Mouse (Mus musculus) mesoderm, embryonic 11.5 days (tissue): ENCODE data around the gene Tmem40.

ENCODE experiments used
- DNase-seq: peaks from one replicate; pipeline ENCODE4 v3.0.0-alpha.2; 2012; ENCODE audit warnings: low read depth, low spot score

Tmem40 gene

GRCm38 (mm10) chr6:115761995-115762756 is at the start of gene Tmem40:
TSS of gene Tmem40 (minus strand) at chr6:115762410.
- peak; percentile 62 for DNase-seq

- no peak for DNase-seq
Observed at GRCm38 (mm10) chr6:115811606-115812005, 49.4 kb upstream of the Tmem40 start.

- peak; percentile 87 for DNase-seq
Observed at GRCm38 (mm10) chr6:115808488-115809231, 46.5 kb upstream of the Tmem40 start, which contains the start of gene Rpl32. TSS of gene Rpl32 (minus strand) at chr6:115808747.

DNA sequence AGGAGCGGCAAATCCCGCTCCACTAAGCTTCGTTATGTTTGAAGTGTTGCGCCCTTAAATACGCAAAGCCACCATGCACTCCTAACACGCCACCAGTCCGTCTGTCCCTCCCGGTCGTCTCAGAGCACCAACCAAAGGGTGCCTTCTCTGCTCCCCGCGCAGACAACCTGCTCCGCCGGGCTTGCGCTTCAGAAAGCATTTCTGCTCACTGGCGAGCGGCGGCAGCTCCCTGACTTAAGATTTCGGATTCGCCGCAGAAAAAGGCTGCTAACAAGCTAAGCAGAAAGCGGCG is 45.9 kb upstream of the Tmem40 start:
- DNase-seq, result no peak

GRCm38 (mm10) chr6:115807464-115808195 is 45.4 kb upstream of the Tmem40 start:
- no peak for DNase-seq

DNA sequence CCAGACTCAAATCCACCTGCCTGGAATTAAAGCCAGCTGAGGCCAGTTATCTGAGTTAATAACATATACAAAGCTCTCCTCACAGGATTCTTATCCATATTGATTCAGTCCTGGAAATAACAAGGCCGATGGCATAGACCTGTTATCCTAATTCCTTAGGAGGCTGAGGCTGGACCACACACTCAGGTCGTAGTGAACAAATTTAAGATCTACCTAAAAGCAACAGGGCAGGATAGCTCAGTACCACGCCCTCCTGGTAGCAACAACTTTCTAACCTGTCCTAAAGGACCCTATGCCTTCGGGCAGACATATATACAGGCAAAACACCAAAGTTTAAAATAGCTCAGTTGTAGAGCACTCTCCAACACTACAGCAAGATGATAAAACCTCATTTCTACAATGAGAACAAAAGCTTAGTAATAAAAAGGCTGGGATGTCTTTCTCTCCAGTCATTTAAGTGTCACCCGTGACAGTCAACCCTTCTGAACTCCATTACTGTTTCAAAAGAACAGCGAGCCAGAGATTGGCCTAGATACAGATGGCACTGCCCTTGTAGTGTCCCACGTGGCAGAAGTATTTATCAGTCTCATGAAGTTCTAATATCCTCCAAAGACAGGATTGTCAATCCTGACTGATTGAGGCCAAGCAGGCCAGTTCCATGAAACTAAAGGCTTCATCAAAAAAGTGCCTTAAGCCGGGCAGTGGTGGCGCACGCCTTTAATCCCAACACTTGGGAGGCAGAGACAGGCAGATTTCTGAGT is 42.4 kb upstream of the Tmem40 start:
- DNase-seq, result no peak

DNA sequence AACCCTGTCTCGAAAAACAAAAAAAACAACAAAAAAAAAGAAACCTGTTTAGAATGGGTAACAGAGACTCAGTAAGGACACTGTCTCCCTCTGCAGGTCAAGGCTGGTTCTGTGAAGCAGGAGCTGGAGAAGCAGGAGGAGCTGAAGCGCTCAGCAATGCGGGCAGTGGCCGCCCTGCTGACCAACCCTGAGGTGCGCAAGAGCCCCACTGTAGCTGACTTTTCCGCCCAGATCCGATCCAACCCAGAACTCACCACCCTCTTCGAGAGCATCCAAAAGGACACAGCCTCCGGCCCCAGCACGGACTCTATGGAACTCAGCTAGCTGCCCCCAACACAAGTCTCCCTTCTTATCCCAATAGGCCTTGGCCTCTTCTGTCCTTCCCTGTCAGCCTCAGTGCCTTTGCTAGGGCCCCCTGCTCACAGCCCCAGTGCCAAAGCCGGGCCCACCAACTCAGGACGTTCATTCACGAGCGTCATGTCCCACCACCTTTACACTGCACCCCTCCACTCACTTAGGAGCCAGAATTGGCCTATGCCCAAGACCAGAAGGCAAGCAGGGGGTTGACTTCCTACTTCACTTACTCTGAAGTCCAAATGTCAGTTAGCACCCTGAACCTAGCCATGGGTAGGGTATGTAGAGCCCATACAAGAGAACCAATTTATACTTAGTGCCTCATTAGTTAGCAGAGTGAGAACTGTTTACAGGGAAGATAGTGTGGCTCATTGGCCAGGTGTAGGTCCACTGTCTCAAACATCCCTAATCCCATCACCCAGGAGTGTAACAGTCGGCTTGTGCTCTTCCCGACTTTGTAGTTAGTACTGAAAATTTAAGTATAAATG is 41.6 kb upstream of the Tmem40 start:
- DNase-seq, result peak; percentile 79

GRCm38 (mm10) chr6:115801811-115802210 is 39.6 kb upstream of the Tmem40 start:
- DNase-seq, result no peak

- no peak for DNase-seq
Observed at GRCm38 (mm10) chr6:115792691-115793215, 30.5 kb upstream of the Tmem40 start.

DNA sequence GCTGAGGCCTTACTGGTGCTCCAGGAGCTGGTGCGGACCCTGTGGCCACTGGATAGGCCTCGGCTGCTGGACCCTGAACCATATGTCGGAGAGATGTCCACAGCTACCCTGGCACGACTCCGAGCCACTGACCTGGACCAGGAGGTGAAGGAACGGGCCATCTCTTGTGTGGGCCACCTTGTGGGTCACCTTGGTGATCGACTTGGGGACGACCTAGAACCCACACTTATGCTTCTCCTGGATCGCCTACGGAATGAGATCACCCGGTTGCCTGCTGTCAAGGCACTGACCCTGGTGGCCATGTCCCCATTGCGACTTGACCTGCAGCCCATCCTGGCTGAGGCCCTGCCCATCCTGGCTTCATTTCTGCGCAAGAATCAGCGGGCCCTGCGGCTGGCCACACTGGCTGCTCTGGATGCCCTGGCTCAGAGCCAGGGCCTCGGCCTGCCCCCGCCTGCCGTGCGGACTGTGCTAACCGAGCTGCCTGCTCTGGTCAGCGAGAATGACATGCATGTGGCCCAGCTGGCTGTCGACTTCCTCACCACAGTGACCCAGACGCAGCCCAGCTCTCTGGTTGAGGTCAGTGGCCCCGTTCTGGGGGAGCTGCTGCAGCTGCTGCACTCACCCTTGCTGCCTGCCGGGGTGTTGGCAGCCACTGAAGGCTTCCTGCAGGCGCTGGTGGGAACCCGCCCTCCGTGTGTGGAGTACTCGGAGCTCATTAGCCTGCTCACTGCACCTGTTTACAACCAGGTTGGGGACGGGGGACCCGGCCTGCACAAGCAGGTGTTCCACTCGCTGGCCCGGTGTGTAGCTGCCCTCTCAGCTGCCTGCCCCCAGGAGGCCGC is 29.9 kb upstream of the Tmem40 start:
- no peak for DNase-seq

DNA sequence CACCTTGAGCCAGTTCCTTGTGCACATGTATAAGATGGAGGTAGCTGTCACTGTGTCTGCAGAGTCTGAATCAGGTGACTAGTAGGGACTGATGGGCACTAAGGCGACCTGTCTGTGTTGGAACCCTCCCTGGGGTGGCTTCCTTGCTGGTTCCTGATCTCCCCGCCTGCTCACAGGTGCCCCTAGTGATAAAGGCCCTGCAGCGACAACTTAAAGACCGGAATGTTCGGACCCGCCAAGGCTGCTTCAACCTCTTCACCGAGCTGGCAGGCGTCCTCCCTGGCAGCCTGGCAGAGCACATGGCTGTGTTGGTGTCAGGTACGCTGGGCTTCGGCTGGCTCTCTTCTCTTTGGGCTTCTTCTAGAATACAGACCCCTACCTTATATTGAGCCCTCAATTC is 28.8 kb upstream of the Tmem40 start:
- no peak for DNase-seq

DNA sequence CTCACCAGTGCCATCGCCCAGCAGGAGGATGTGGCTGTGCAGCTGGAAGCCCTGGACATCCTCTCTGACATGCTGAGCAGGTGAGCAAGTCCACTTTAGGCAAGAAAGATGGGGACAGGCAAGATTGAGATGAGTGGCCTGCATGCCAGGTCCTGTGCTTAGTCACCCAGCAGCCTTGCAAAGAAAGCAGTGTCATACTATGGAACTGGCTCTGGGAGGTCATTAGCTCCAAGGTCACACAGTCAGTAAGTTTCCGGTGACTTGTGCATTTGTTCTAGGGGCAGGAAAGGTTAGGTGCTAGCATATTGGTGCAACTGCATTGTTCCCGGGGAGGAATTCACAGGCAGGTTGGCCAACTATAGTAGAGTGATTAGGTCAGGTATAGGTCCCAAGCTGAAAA is 20.6 kb upstream of the Tmem40 start:
- no peak for DNase-seq

DNA sequence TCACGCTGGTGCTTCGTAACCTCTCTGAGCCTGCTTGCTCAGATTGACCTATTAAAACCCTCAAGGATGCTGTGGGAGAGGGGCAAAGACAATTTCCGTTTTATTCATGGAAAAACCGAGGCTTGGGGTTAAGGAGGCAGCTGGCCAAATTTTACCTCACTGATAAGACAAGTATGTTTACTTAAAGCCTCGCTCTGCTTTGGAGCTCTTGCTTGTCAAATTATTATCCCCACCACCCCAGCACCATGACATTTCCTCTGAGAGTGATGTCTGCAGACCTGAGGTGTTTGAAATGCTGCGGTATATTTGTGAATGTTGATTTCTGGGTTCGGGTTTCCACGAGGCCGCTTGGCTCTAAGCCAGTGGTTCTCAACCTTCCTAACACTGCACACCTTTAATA is 14.2 kb upstream of the Tmem40 start:
- DNase-seq, result no peak

GRCm38 (mm10) chr6:115775838-115776237 is 13.6 kb upstream of the Tmem40 start:
- DNase-seq, result no peak

DNA sequence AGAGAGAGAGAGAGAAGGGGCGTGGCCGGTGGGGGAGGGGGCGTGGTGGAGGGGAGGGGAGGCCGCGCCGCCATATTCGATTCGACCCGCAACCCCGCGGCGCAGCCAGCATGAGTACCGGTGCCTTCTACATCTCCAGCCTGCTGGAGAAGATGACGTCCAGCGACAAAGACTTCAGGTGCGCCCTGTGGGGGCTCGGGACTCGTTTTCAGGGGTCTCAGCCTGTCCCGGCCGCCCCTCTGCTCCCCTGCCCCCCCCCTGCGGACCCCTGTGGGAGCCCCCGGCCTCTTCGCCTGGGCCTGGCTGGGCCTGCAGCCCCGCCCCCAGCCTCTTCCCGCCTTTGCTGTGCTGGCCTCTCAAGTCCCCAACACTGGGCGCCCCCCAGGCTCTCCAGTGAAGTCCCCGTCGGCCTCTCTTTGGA is 12.3 kb upstream of the Tmem40 start, which contains the start of gene Cand2:
Cand2 (plus strand) TSS at position 38 of the 421 bp plus-strand sequence.
- DNase-seq, result peak; percentile 83

DNA sequence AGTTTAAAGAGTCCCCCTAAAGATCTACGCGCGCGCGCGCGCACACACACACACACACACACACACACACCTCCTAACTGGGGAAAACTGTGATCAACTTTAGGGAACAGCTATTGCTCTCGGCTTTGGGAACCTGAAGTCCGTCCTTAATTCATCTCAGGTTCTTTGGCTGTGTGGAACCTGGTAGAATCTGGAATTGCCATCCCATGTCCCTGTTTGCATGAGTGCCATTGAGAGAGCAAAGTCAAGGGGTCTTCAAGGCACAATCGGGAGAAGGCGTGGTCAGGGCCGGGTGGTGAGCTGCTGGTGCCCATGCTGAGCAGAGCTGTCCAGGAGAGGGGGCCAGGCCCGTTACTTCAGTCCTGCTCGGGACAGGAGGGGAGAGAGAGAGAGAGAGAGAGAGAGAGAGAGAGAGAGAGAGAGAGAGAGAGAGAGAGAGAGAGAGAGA is 11.8 kb upstream of the Tmem40 start:
- DNase-seq, result peak; percentile 82

DNA sequence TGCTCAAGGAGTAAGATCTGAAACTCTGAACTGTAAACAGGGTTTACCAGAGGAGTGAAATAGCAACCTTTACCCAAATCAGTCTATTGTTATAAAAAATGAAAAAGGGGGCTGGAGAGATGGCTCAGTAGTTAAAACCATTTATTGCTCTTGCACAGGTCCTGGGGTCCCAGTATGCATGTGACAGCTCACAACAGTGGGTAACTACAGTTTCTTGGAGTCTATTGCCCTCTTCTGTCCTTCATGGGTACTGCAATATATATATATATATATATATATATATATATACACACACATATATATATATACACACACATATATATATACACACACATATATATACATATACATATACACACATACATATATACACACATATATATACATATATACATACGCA is 10.4 kb upstream of the Tmem40 start:
- DNase-seq, result no peak

DNA sequence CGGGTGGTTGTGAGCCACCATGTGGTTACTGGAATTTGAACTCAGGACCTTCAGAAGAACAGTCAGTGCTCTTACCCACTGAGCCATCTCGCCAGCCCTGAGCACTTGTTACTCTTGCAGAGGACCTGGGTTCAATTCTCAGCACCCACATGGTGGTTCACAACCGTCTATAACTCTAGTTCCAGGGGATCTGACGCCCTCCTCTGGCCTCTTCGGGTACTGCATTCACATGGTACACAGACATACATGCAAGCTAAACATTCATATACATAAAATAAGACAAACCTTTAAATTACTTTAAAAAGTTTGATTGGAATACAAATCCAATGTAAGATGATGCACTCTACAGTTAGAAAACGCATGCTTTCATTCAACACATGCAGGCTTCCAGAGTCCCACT is 10.0 kb upstream of the Tmem40 start:
- no peak for DNase-seq

DNA sequence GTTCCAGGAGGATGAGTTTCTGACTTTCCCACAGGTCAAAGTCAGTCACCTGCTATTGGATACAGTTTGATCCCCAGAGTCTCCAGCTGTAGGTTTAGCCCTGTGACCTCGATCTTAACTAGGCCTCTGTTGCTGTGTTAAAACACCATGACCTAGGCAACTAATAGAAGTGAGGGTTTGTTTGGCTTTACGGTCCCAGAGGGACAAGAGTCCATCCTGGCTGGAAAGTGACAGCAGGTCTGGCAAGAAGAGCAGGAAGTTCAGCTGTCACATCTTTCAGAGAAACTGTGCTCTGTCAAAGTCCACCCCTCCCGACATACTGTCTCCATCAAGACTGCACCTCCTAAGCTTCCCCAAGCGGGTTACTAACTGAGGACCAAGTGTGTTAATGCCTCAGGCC is 8.6 kb upstream of the Tmem40 start:
- DNase-seq, result no peak
